Comparison of ENCODE assay signal across 19 mouse cellular contexts in genomic region chr6:55811153-55811552, GRCm38 (mm10). TPM values are rescaled to one million over a fixed set of nuclear protein-coding genes. Genes with fewer than 3 reads are reported as not detected.
DNase-seq lines count a peak whose midpoint lies in the region; ATAC-seq and TF ChIP-seq lines count a peak whose summit lies in the region.
"Had no signal": no experiment of that assay in that cellular context is flagged by ENCODE, and none has a peak within 500 bp of the region (broad histone marks: within the 10 kb centered on the region; RNA-seq: fewer than 3 reads in every experiment).

No protein-coding gene starts in this region.

- no peak for TF ChIP-seq POLR2A in brain, embryonic 14.5 days (IDR thresholded peaks at IDR 0.05; ENCODE audit: borderline replicate concordance, extremely low read depth, insufficient read depth, insufficient read length, poor library complexity, severe bottlenecking)

- H3K4me2 ChIP-seq in forebrain, embryonic 14.5 days (ENCODE audit: low read length): no peak overlapping the region
- H3K4me2 ChIP-seq in forebrain, embryonic 11.5 days (ENCODE audit: low read depth, low read length, severe bottlenecking): no peak overlapping the region
- H3K4me2 ChIP-seq: heart, embryonic 11.5 days; limb, embryonic 15.5 days had no signal

- H3K4me1 ChIP-seq in forebrain, embryonic 14.5 days (ENCODE audit: control insufficient read depth, insufficient read depth, low read length): 0 out of 2 replicates have a peak, but pooled peaks cover 2% of the 10 kb centered on the region
- H3K4me1 ChIP-seq in forebrain, embryonic 11.5 days (replicated peaks; ENCODE audit: control insufficient read depth, insufficient read depth, low read length): no peaks in the 10 kb centered on the region
- H3K4me1 ChIP-seq: limb, embryonic 15.5 days had no signal

- H3K4me3 ChIP-seq in forebrain, embryonic 14.5 days (ENCODE audit: low read depth, low read length): no peak overlapping the region
- H3K4me3 ChIP-seq in forebrain, embryonic 11.5 days (ENCODE audit: low read depth, low read length): no peak overlapping the region
- H3K4me3 ChIP-seq: limb, embryonic 15.5 days had no signal

- no peak for TF ChIP-seq CTCF in brain, embryonic 14.5 days (IDR thresholded peaks at IDR 0.05; ENCODE audit: borderline replicate concordance, extremely low read depth, insufficient read depth, insufficient read length)

- intact Hi-C loops in left cerebral cortex, postnatal 25 days (cut with DNase I): loop anchor here (1.0 to 5.0 kb wide), 2 partner anchors 46 to 219 kb away; no protein-coding TSS in a partner anchor

- no peaks in the 10 kb centered on the region for H3K27me3 ChIP-seq in forebrain, embryonic 14.5 days (replicated peaks; ENCODE audit: control insufficient read depth, insufficient read depth, low read length)
- H3K27me3 ChIP-seq in forebrain, embryonic 11.5 days (ENCODE audit: control insufficient read depth, insufficient read depth, low read length): no peaks in the 10 kb centered on the region
- H3K27me3 ChIP-seq: limb, embryonic 15.5 days had no signal

- WGBS in forebrain, embryonic 14.5 days: 78% methylated on average over 8 of the region's 8 CpGs
- 89% methylated on average over 8 of the region's 8 CpGs for WGBS in forebrain, embryonic 11.5 days

- H3K27ac ChIP-seq in forebrain, embryonic 14.5 days (ENCODE audit: low read depth, low read length): peak overlapping the region; percentile 21; the same call in 1 of the 2 replicates
- no peak overlapping the region for H3K27ac ChIP-seq in forebrain, embryonic 11.5 days (ENCODE audit: low read depth, low read length)
- H3K27ac ChIP-seq: limb, embryonic 15.5 days had no signal

- no peak overlapping the region for H3K9ac ChIP-seq in forebrain, embryonic 14.5 days (ENCODE audit: low read length)
- H3K9ac ChIP-seq in forebrain, embryonic 11.5 days (ENCODE audit: low read length): no peak overlapping the region
- H3K9ac ChIP-seq: limb, embryonic 15.5 days had no signal

- DNase-seq in forebrain, embryonic 14.5 days (ENCODE audit: low spot score): peak; percentile 16
- DNase-seq in forebrain, embryonic 11.5 days (ENCODE audit: low spot score): no peak
- peak; percentile 64 for DNase-seq in brain, embryonic 14.5 days (ENCODE audit: low read depth)
- DNase-seq in frontal cortex, postnatal 14 days (ENCODE audit: low spot score in 2 of 2): peak; percentile 45 to 50
- DNase-seq in left cerebral cortex, postnatal 25 days (ENCODE audit: low spot score in 2 of 2): peak; percentile 73 to 96
- no peak for DNase-seq in B cell, adult 2 months
- DNase-seq in adrenal gland, postnatal 4 days (ENCODE audit: low spot score in 2 of 2): no peak
- DNase-seq in cerebellum, adult 9-10 months: no peak
- DNase-seq: kidney, adult 18-20 months; kidney, postnatal 4 days; lung, adult 18-20 months; lung, postnatal 4 days; midbrain, embryonic 14.5 days; thymus, adult 18-20 months had no signal

- H3K36me3 ChIP-seq in forebrain, embryonic 14.5 days (ENCODE audit: control insufficient read depth, insufficient read depth, low read length): no peaks in the 10 kb centered on the region
- H3K36me3 ChIP-seq in forebrain, embryonic 11.5 days (ENCODE audit: control insufficient read depth, insufficient read depth, low read length): no peaks in the 10 kb centered on the region
- H3K36me3 ChIP-seq: limb, embryonic 15.5 days had no signal

- H3K9me3 ChIP-seq in forebrain, embryonic 14.5 days (replicated peaks; ENCODE audit: control insufficient read depth, low read length): no peaks in the 10 kb centered on the region
- no peaks in the 10 kb centered on the region for H3K9me3 ChIP-seq in forebrain, embryonic 11.5 days (ENCODE audit: control insufficient read depth, low read length)
- H3K9me3 ChIP-seq: limb, embryonic 15.5 days had no signal

- no peak for ATAC-seq in forebrain, embryonic 14.5 days
- no peak for ATAC-seq in forebrain, embryonic 11.5 days (replicated peaks; ENCODE audit: low FRiP score)

RNA-seq across cellular contexts. Expression of gene Itprid1, which starts 25.5 kb away (rescaled TPM):
- 2.2 and 3.0 TPM in 2 replicates for polyA plus RNA-seq in forebrain, embryonic 14.5 days (2014; fragmentation: Nextera tagmentation; extraction: Ambion mirVana)
- 0.13 TPM in 1 of 2 replicates, not detected in the other for polyA plus RNA-seq in forebrain, embryonic 11.5 days (2014; fragmentation: Nextera tagmentation; extraction: Ambion mirVana)
- polyA plus RNA-seq in brain, embryonic 14.5 days (2012; rRNA removed): 0.26 and 1.2 TPM in 2 replicates
- total RNA-seq in left cerebral cortex, postnatal 25 days (2021): 1 to 10 TPM; 1.2 to 1.3 TPM
- total RNA-seq in adrenal gland, postnatal 4 days (2021): not detected
- total RNA-seq: adrenal gland, adult 18-20 months; gastrocnemius, adult 8-10 months; hematopoietic stem cell, adult 5-6 weeks had no signal
- polyA plus RNA-seq: heart, embryonic 11.5 days; midbrain, embryonic 14.5 days had no signal

Comparison
In these comparisons a context has a peak if more than half of its experiments do, and no peak if none do; other contexts are left out.
1. DNase-seq: peak in forebrain, embryonic 14.5 days (single experiment), brain, embryonic 14.5 days (single experiment), frontal cortex, postnatal 14 days (2 of 2) and left cerebral cortex, postnatal 25 days (2 of 2); none in forebrain, embryonic 11.5 days (single experiment), B cell, adult 2 months (0 of 2), adrenal gland, postnatal 4 days (0 of 2) and cerebellum, adult 9-10 months (single experiment).